Mouse (Mus musculus): ENCODE data around the gene Gm49380. TPM values are rescaled to one million over a fixed set of nuclear protein-coding genes. Genes with fewer than 3 reads are reported as not detected.

Gm49380 gene
- polyA plus RNA-seq, 1 experiment = 0.67 TPM

DNA sequence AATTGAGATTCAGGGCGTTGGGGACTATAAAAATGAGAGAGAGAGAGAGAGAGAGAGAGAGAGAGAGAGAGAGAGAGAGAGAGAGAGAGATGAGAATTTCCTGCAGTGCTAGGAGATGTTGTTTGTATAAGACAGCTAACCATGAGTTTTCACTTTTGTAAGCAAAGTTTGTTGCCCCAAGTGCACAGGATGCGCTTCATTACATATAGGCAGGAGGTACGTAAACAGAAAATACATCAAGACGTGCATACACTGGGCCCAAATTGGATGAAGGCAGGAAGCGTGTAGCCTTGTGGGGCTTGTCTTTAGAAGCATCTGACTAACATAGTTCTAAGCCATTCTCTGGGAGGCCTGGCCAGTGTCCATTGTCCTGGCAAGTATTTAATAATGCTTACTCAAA is 95.5 kb downstream of the Gm49380 start:
- no peaks in the 10 kb centered on the region for H3K36me3 ChIP-seq (ENCODE audit: control insufficient read depth, insufficient read depth, low read length, poor library complexity, severe bottlenecking)
- H3K9ac ChIP-seq (ENCODE audit: low read depth, poor library complexity, severe bottlenecking) = no peak overlapping the region
- TF ChIP-seq POLR2A (IDR thresholded peaks at IDR 0.05; ENCODE audit: insufficient read depth, low read length) = no peak
- TF ChIP-seq CTCF (IDR thresholded peaks at IDR 0.05; ENCODE audit: low read depth, low read length) = no peak
- no peak for TF ChIP-seq EP300 (IDR thresholded peaks at IDR 0.05; ENCODE audit: insufficient read depth, low read depth, low read length)
- no peak overlapping the region for H3K27ac ChIP-seq (ENCODE audit: insufficient read depth, low read length)
- H3K9me3 ChIP-seq (replicated peaks; ENCODE audit: control insufficient read depth, insufficient read depth, low read length, poor library complexity, severe bottlenecking) = no peaks in the 10 kb centered on the region
- no peaks in the 10 kb centered on the region for H3K27me3 ChIP-seq (ENCODE audit: control insufficient read depth, insufficient read depth, low read length, poor library complexity, severe bottlenecking)
- no peaks in the 10 kb centered on the region for H3K4me1 ChIP-seq (ENCODE audit: control insufficient read depth, insufficient read depth, low read length)
- H3K4me3 ChIP-seq (ENCODE audit: low read depth, low read length) = no peak overlapping the region

Other genes starting within 250 kb of the Gm49380 start
- 11.4 and 15.4 TPM in 2 replicates for gene Thy1, start 70.1 kb downstream of the Gm49380 start, polyA plus RNA-seq (2011; ENCODE audit: insufficient read depth, insufficient read length, low read depth, missing spikeins)
- 9.6 and 14.2 TPM in 2 replicates for gene Usp2, start 46.5 kb downstream of the Gm49380 start, polyA plus RNA-seq (2011; ENCODE audit: insufficient read depth, insufficient read length, low read depth, missing spikeins)
- gene Mfrp, start 11.8 kb downstream of the Gm49380 start, polyA plus RNA-seq (2011; ENCODE audit: insufficient read depth, insufficient read length, low read depth, missing spikeins) = not detected in 2 replicates
- gene C1qtnf5, start 6.3 kb downstream of the Gm49380 start, polyA plus RNA-seq (2011; ENCODE audit: insufficient read depth, insufficient read length, low read depth, missing spikeins) = not detected in 2 replicates
- 34.1 and 34.3 TPM in 2 replicates for gene Rnf26, start within 50 bp of the Gm49380 start, polyA plus RNA-seq (2011; ENCODE audit: insufficient read depth, insufficient read length, low read depth, missing spikeins)
- 57.6 and 58.0 TPM in 2 replicates for gene Mcam, start 21.0 kb upstream of the Gm49380 start, polyA plus RNA-seq (2011; ENCODE audit: insufficient read depth, insufficient read length, low read depth, missing spikeins)
- 58.8 and 62.0 TPM in 2 replicates for gene Cbl, start 120.5 kb upstream of the Gm49380 start, polyA plus RNA-seq (2011; ENCODE audit: insufficient read depth, insufficient read length, low read depth, missing spikeins)
- not detected in 2 replicates for gene Ccdc153, start 127.2 kb upstream of the Gm49380 start, polyA plus RNA-seq (2011; ENCODE audit: insufficient read depth, insufficient read length, low read depth, missing spikeins)
- gene Pdzd3, start 138.0 kb upstream of the Gm49380 start, polyA plus RNA-seq (2011; ENCODE audit: insufficient read depth, insufficient read length, low read depth, missing spikeins) = not detected in 2 replicates
- gene Nlrx1, start 155.1 kb upstream of the Gm49380 start, polyA plus RNA-seq (2011; ENCODE audit: insufficient read depth, insufficient read length, low read depth, missing spikeins) = 1.6 and 2.3 TPM in 2 replicates
- 0.62 and 1.3 TPM in 2 replicates for gene Abcg4, start 175.1 kb upstream of the Gm49380 start, polyA plus RNA-seq (2011; ENCODE audit: insufficient read depth, insufficient read length, low read depth, missing spikeins)
- gene Hinfp, start 192.2 kb upstream of the Gm49380 start, polyA plus RNA-seq (2011; ENCODE audit: insufficient read depth, insufficient read length, low read depth, missing spikeins) = 24.8 and 27.8 TPM in 2 replicates
- gene C2cd2l, start 206.8 kb upstream of the Gm49380 start, polyA plus RNA-seq (2011; ENCODE audit: insufficient read depth, insufficient read length, low read depth, missing spikeins) = 5.1 and 7.0 TPM in 2 replicates
- 13.7 and 17.4 TPM in 2 replicates for gene Dpagt1, start 212.5 kb upstream of the Gm49380 start, polyA plus RNA-seq (2011; ENCODE audit: insufficient read depth, insufficient read length, low read depth, missing spikeins)
- 173 and 202 TPM in 2 replicates for gene H2afx, start 221.2 kb upstream of the Gm49380 start, polyA plus RNA-seq (2011; ENCODE audit: insufficient read depth, insufficient read length, low read depth, missing spikeins)
- gene Hmbs, start 230.7 kb upstream of the Gm49380 start, polyA plus RNA-seq (2011; ENCODE audit: insufficient read depth, insufficient read length, low read depth, missing spikeins) = 76.5 and 80.3 TPM in 2 replicates
- gene Vps11, start 248.2 kb upstream of the Gm49380 start, polyA plus RNA-seq (2011; ENCODE audit: insufficient read depth, insufficient read length, low read depth, missing spikeins) = 26.7 and 30.5 TPM in 2 replicates